Mouse (Mus musculus): ENCODE results near the gene Zfp646. TPM values are rescaled to one million over a fixed set of nuclear protein-coding genes. Genes with fewer than 3 reads are reported as not detected.
A peak's percentile ranks its signal among the peaks of the same experiment; 100 is the strongest.

The Zfp646 gene
- polyA plus RNA-seq, 1 experiment: 42.5 TPM

- peak overlapping the region; percentile 21 for H3K4me3 ChIP-seq (ENCODE audit: low read depth, low read length)
- H3K9ac ChIP-seq (ENCODE audit: low read depth, poor library complexity, severe bottlenecking): no peak overlapping the region
- no peaks in the 10 kb centered on the region for H3K4me1 ChIP-seq (ENCODE audit: control insufficient read depth, insufficient read depth, low read length)
- H3K9me3 ChIP-seq (replicated peaks; ENCODE audit: control insufficient read depth, insufficient read depth, low read length, poor library complexity, severe bottlenecking): no peaks in the 10 kb centered on the region
- H3K36me3 ChIP-seq (ENCODE audit: control insufficient read depth, insufficient read depth, low read length, poor library complexity, severe bottlenecking): no peaks in the 10 kb centered on the region
- no peak overlapping the region for H3K27ac ChIP-seq (ENCODE audit: insufficient read depth, low read length)
- TF ChIP-seq POLR2A (IDR thresholded peaks at IDR 0.05; ENCODE audit: insufficient read depth, low read length): no peak
- TF ChIP-seq EP300 (IDR thresholded peaks at IDR 0.05; ENCODE audit: insufficient read depth, low read depth, low read length): no peak
- TF ChIP-seq CTCF (IDR thresholded peaks at IDR 0.05; ENCODE audit: low read depth, low read length): no peak
- no peaks in the 10 kb centered on the region for H3K27me3 ChIP-seq (ENCODE audit: control insufficient read depth, insufficient read depth, low read length, poor library complexity, severe bottlenecking)
These were observed 9.6 kb upstream of the Zfp646 start for GRCm38 (mm10) chr7:127866434-127866833.

GRCm38 (mm10) chr7:127867641-127868040, 8.4 kb upstream of the Zfp646 start:
- no peaks in the 10 kb centered on the region for H3K9me3 ChIP-seq (replicated peaks; ENCODE audit: control insufficient read depth, insufficient read depth, low read length, poor library complexity, severe bottlenecking)
- 0 out of 2 replicates have a peak overlapping the region, but pooled peaks have one; percentile 1 for H3K9ac ChIP-seq (ENCODE audit: low read depth, poor library complexity, severe bottlenecking)
- H3K27me3 ChIP-seq (ENCODE audit: control insufficient read depth, insufficient read depth, low read length, poor library complexity, severe bottlenecking): no peaks in the 10 kb centered on the region
- TF ChIP-seq POLR2A (IDR thresholded peaks at IDR 0.05; ENCODE audit: insufficient read depth, low read length): no peak
- TF ChIP-seq CTCF (IDR thresholded peaks at IDR 0.05; ENCODE audit: low read depth, low read length): no peak
- TF ChIP-seq EP300 (IDR thresholded peaks at IDR 0.05; ENCODE audit: insufficient read depth, low read depth, low read length): no peak
- peak overlapping the region; percentile 18 for H3K4me3 ChIP-seq (ENCODE audit: low read depth, low read length)
- H3K27ac ChIP-seq (ENCODE audit: insufficient read depth, low read length): no peak overlapping the region
- H3K36me3 ChIP-seq (ENCODE audit: control insufficient read depth, insufficient read depth, low read length, poor library complexity, severe bottlenecking): no peaks in the 10 kb centered on the region
- no peaks in the 10 kb centered on the region for H3K4me1 ChIP-seq (ENCODE audit: control insufficient read depth, insufficient read depth, low read length)

GRCm38 (mm10) chr7:127869149-127869810, 6.7 kb upstream of the Zfp646 start:
- Histone ChIP-seq H3K9ac (ENCODE audit: low read depth, poor library complexity, severe bottlenecking) (no peak overlapping the region), H3K27me3 (ENCODE audit: control insufficient read depth, insufficient read depth, low read length, poor library complexity, severe bottlenecking) (no peaks in the 10 kb centered on the region), H3K27ac (ENCODE audit: insufficient read depth, low read length) (no peak overlapping the region), H3K36me3 (ENCODE audit: control insufficient read depth, insufficient read depth, low read length, poor library complexity, severe bottlenecking) (no peaks in the 10 kb centered on the region), H3K4me1 (ENCODE audit: control insufficient read depth, insufficient read depth, low read length) (no peaks in the 10 kb centered on the region), H3K4me3 (ENCODE audit: low read depth, low read length) (no peak overlapping the region), H3K9me3 (replicated peaks; ENCODE audit: control insufficient read depth, insufficient read depth, low read length, poor library complexity, severe bottlenecking) (no peaks in the 10 kb centered on the region)
- TF ChIP-seq EP300 (IDR thresholded peaks at IDR 0.05; ENCODE audit: insufficient read depth, low read depth, low read length): no peak
- TF ChIP-seq CTCF (IDR thresholded peaks at IDR 0.05; ENCODE audit: low read depth, low read length): no peak
- TF ChIP-seq POLR2A (IDR thresholded peaks at IDR 0.05; ENCODE audit: insufficient read depth, low read length): no peak

- Histone ChIP-seq H3K4me1 (ENCODE audit: control insufficient read depth, insufficient read depth, low read length) (no peaks in the 10 kb centered on the region), H3K4me3 (ENCODE audit: low read depth, low read length) (no peak overlapping the region), H3K27me3 (ENCODE audit: control insufficient read depth, insufficient read depth, low read length, poor library complexity, severe bottlenecking) (no peaks in the 10 kb centered on the region), H3K36me3 (ENCODE audit: control insufficient read depth, insufficient read depth, low read length, poor library complexity, severe bottlenecking) (no peaks in the 10 kb centered on the region), H3K9ac (ENCODE audit: low read depth, poor library complexity, severe bottlenecking) (no peak overlapping the region), H3K27ac (ENCODE audit: insufficient read depth, low read length) (no peak overlapping the region), H3K9me3 (replicated peaks; ENCODE audit: control insufficient read depth, insufficient read depth, low read length, poor library complexity, severe bottlenecking) (no peaks in the 10 kb centered on the region)
- TF ChIP-seq CTCF (IDR thresholded peaks at IDR 0.05; ENCODE audit: low read depth, low read length) (peak; percentile 15), EP300 (IDR thresholded peaks at IDR 0.05; ENCODE audit: insufficient read depth, low read depth, low read length) (no peak), POLR2A (IDR thresholded peaks at IDR 0.05; ENCODE audit: insufficient read depth, low read length) (no peak)
These were observed 5.7 kb upstream of the Zfp646 start for GRCm38 (mm10) chr7:127870136-127870821.

GRCm38 (mm10) chr7:127874812-127875626, 1.0 kb upstream of the Zfp646 start:
- Histone ChIP-seq H3K27me3 (ENCODE audit: control insufficient read depth, insufficient read depth, low read length, poor library complexity, severe bottlenecking) (no peaks in the 10 kb centered on the region), H3K36me3 (ENCODE audit: control insufficient read depth, insufficient read depth, low read length, poor library complexity, severe bottlenecking) (peaks cover 12% of the 10 kb centered on the region), H3K9me3 (replicated peaks; ENCODE audit: control insufficient read depth, insufficient read depth, low read length, poor library complexity, severe bottlenecking) (no peaks in the 10 kb centered on the region), H3K4me3 (ENCODE audit: low read depth, low read length) (peak overlapping the region; percentile 86), H3K27ac (ENCODE audit: insufficient read depth, low read length) (peak overlapping the region; percentile 21), H3K9ac (ENCODE audit: low read depth, poor library complexity, severe bottlenecking) (peak overlapping the region; percentile 95), H3K4me1 (ENCODE audit: control insufficient read depth, insufficient read depth, low read length) (no peaks in the 10 kb centered on the region)
- TF ChIP-seq POLR2A (IDR thresholded peaks at IDR 0.05; ENCODE audit: insufficient read depth, low read length): no peak
